Comparison of ENCODE assay signal across 22 mouse cellular contexts in genomic region chr5:97002937-97003336, GRCm38 (mm10). TPM values are rescaled to one million over a fixed set of nuclear protein-coding genes. Genes with fewer than 3 reads are reported as not detected.
A peak's percentile ranks its signal among the peaks of the same experiment; 100 is the strongest.
DNase-seq lines count a peak whose midpoint lies in the region; ATAC-seq and TF ChIP-seq lines count a peak whose summit lies in the region.
"Had no signal": no experiment of that assay in that cellular context is flagged by ENCODE, and none has a peak within 500 bp of the region (broad histone marks: within the 10 kb centered on the region; RNA-seq: fewer than 3 reads in every experiment).

No protein-coding gene starts in this region.

- peaks cover 27% of the 10 kb centered on the region for H3K4me1 ChIP-seq in forebrain, embryonic 10.5 days
- peaks cover 7% of the 10 kb centered on the region; the same call in 1 of the 2 replicates for H3K4me1 ChIP-seq in forebrain, embryonic 14.5 days (ENCODE audit: control insufficient read depth, insufficient read depth, low read length)
- H3K4me1 ChIP-seq in liver, embryonic 11.5 days (replicated peaks; ENCODE audit: control insufficient read depth, insufficient read depth, low read length), result peaks cover 74% of the 10 kb centered on the region
- H3K4me1 ChIP-seq in liver, embryonic 14.5 days (replicated peaks; ENCODE audit: control insufficient read depth in 2 of 2, insufficient read depth in 2 of 2, low read length in 1 of 2), result peaks cover 66 to 77% of the 10 kb centered on the region in 2 experiments

- TF ChIP-seq CTCF in liver, embryonic 14.5 days (IDR thresholded peaks at IDR 0.05; ENCODE audit: low read depth), result no peak

- peak; percentile 13 for DNase-seq in forebrain, embryonic 10.5 days (ENCODE audit: extremely low spot score, low spot score)
- no peak for DNase-seq in forebrain, embryonic 14.5 days (ENCODE audit: low spot score)
- no peak for DNase-seq in liver, embryonic 11.5 days (ENCODE audit: low spot score)
- no peak for DNase-seq in liver
- DNase-seq in liver, embryonic 14.5 days (ENCODE audit: low read depth in 3 of 3, low spot score in 3 of 3), result no peak
- DNase-seq in ovary, postnatal 14 days (ENCODE audit: low spot score), result no peak
- DNase-seq in neural tube, embryonic 10.5 days (ENCODE audit: extremely low spot score, low spot score), result no peak
- DNase-seq in adrenal gland, postnatal 10 days, result no peak
- DNase-seq: adrenal gland, postnatal 36 days; cerebellum, adult 11-12 months; cerebellum, postnatal 14 days; embryo, embryonic 11 days; gastrocnemius, postnatal 36 days; lung, embryonic 14.5 days; lung, postnatal 36 days; thymus, postnatal 25 days had no signal

- H3K9me3 ChIP-seq in forebrain, embryonic 10.5 days, result no peaks in the 10 kb centered on the region
- H3K9me3 ChIP-seq in forebrain, embryonic 14.5 days (replicated peaks; ENCODE audit: control insufficient read depth, low read length), result no peaks in the 10 kb centered on the region
- no peaks in the 10 kb centered on the region for H3K9me3 ChIP-seq in liver, embryonic 11.5 days (ENCODE audit: control insufficient read depth, low read length)
- H3K9me3 ChIP-seq in liver, embryonic 14.5 days (ENCODE audit: control insufficient read depth, low read length), result no peaks in the 10 kb centered on the region
- H3K9me3 ChIP-seq: embryonic facial prominence, embryonic 15.5 days; forebrain, embryonic 12.5 days; midbrain, embryonic 10.5 days had no signal

- H3K36me3 ChIP-seq in forebrain, embryonic 10.5 days (replicated peaks), result no peaks in the 10 kb centered on the region
- no peaks in the 10 kb centered on the region for H3K36me3 ChIP-seq in forebrain, embryonic 14.5 days (ENCODE audit: control insufficient read depth, insufficient read depth, low read length)
- H3K36me3 ChIP-seq in liver, embryonic 11.5 days (ENCODE audit: control insufficient read depth, insufficient read depth, low read length), result 0 out of 2 replicates have a peak, but pooled peaks cover 3% of the 10 kb centered on the region
- H3K36me3 ChIP-seq in liver, embryonic 14.5 days (replicated peaks; ENCODE audit: control insufficient read depth, insufficient read depth, low read depth), result peaks cover 29% of the 10 kb centered on the region
- H3K36me3 ChIP-seq: embryonic facial prominence, embryonic 15.5 days; forebrain, embryonic 12.5 days; midbrain, embryonic 10.5 days had no signal

- no peak overlapping the region for H3K27ac ChIP-seq in forebrain, embryonic 10.5 days
- H3K27ac ChIP-seq in forebrain, embryonic 14.5 days (ENCODE audit: low read depth, low read length), result no peak overlapping the region
- peak overlapping the region; percentile 36; the same call in 1 of the 2 replicates for H3K27ac ChIP-seq in liver, embryonic 11.5 days (ENCODE audit: low read depth, low read length)
- H3K27ac ChIP-seq in liver, embryonic 14.5 days, result peak overlapping the region; percentile 85
- H3K27ac ChIP-seq: embryonic facial prominence, embryonic 15.5 days; forebrain, embryonic 12.5 days; left cerebral cortex, adult 2 months; midbrain, embryonic 10.5 days had no signal

- no peak for TF ChIP-seq EP300 in liver, embryonic 14.5 days (IDR thresholded peaks at IDR 0.05; ENCODE audit: low read depth)

- H3K9ac ChIP-seq in forebrain, embryonic 14.5 days (ENCODE audit: low read length), result no peak overlapping the region
- H3K9ac ChIP-seq in liver, embryonic 11.5 days (ENCODE audit: low read depth, low read length), result 0 out of 2 replicates have a peak overlapping the region, but pooled peaks have one; percentile 16
- H3K9ac ChIP-seq in liver, embryonic 14.5 days (replicated peaks), result peak overlapping the region; percentile 95
- H3K9ac ChIP-seq: embryonic facial prominence, embryonic 15.5 days; forebrain, embryonic 12.5 days; lung, embryonic 14.5 days had no signal

- H3K4me2 ChIP-seq in forebrain, embryonic 14.5 days (ENCODE audit: low read length), result no peak overlapping the region
- H3K4me2 ChIP-seq in liver, embryonic 11.5 days, result peak overlapping the region; percentile 87
- H3K4me2 ChIP-seq in liver, embryonic 14.5 days (ENCODE audit: low read depth), result peak overlapping the region; percentile 85
- H3K4me2 ChIP-seq: embryonic facial prominence, embryonic 15.5 days; forebrain, embryonic 12.5 days; lung, embryonic 14.5 days had no signal

- H3K27me3 ChIP-seq in forebrain, embryonic 10.5 days (ENCODE audit: poor library complexity, severe bottlenecking), result no peaks in the 10 kb centered on the region
- H3K27me3 ChIP-seq in forebrain, embryonic 14.5 days (replicated peaks; ENCODE audit: control insufficient read depth, insufficient read depth, low read length), result no peaks in the 10 kb centered on the region
- H3K27me3 ChIP-seq in liver, embryonic 11.5 days (replicated peaks; ENCODE audit: control insufficient read depth, insufficient read depth, low read length), result no peaks in the 10 kb centered on the region
- H3K27me3 ChIP-seq in liver, embryonic 14.5 days (ENCODE audit: control insufficient read depth, insufficient read depth, low read length), result no peaks in the 10 kb centered on the region
- H3K27me3 ChIP-seq: CH12.LX; embryonic facial prominence, embryonic 15.5 days; forebrain, embryonic 12.5 days had no signal

- WGBS in forebrain, embryonic 10.5 days, result 90% methylated on average over 7 of the region's 7 CpGs
- WGBS in forebrain, embryonic 14.5 days, result 89% methylated on average over 7 of the region's 7 CpGs
- 70% methylated on average over 7 of the region's 7 CpGs for WGBS in liver, embryonic 11.5 days
- WGBS in liver, embryonic 14.5 days (ENCODE audit: insufficient replicate concordance), result 57% methylated on average over 7 of the region's 7 CpGs

- no peak overlapping the region for H3K4me3 ChIP-seq in forebrain, embryonic 10.5 days
- H3K4me3 ChIP-seq in forebrain, embryonic 14.5 days (ENCODE audit: low read depth, low read length), result no peak overlapping the region
- H3K4me3 ChIP-seq in liver, embryonic 11.5 days (ENCODE audit: low read depth, low read length), result peak overlapping the region; percentile 90; the same call in 1 of the 2 replicates
- peak overlapping the region; percentile 10 to 69; a peak in 3 of 4 replicates for H3K4me3 ChIP-seq in liver, embryonic 14.5 days (ENCODE audit: insufficient read depth in 1 of 2, low read depth in 2 of 2, low read length in 2 of 2)
- H3K4me3 ChIP-seq: embryonic facial prominence, embryonic 15.5 days; forebrain, embryonic 12.5 days; left cerebral cortex, adult 2 months; midbrain, embryonic 10.5 days had no signal

- ATAC-seq in forebrain, embryonic 14.5 days, result no peak
- ATAC-seq in liver, embryonic 11.5 days (replicated peaks; ENCODE audit: low FRiP score), result no peak
- no peak for ATAC-seq in liver, embryonic 14.5 days (ENCODE audit: insufficient read depth)
- ATAC-seq: hindbrain, embryonic 16.5 days had no signal

RNA-seq across cellular contexts. Expression of gene Bmp2k, which starts 5.4 kb away (rescaled TPM):
- polyA plus RNA-seq in forebrain, embryonic 10.5 days (2016; fragmentation: Nextera tagmentation; extraction: Ambion mirVana), result 8.7 and 8.8 TPM in 2 replicates
- polyA plus RNA-seq in forebrain, embryonic 14.5 days (2014; fragmentation: Nextera tagmentation; extraction: Ambion mirVana), result 7.1 and 8.1 TPM in 2 replicates
- polyA plus RNA-seq in liver, embryonic 11.5 days (2014; fragmentation: Nextera tagmentation; extraction: Ambion mirVana), result 31.1 and 34.5 TPM in 2 replicates
- 10.6 and 14.0 TPM in 2 replicates for polyA plus RNA-seq in liver, embryonic 14.5 days (2012; rRNA removed)
- polyA plus RNA-seq in liver, embryonic 14.5 days (2014; fragmentation: Nextera tagmentation; extraction: Ambion mirVana), result 30.2 and 34.3 TPM in 2 replicates
- 10 to 100 TPM; 22.3 to 24.7 TPM for total RNA-seq in adrenal gland, postnatal 10 days (2021)

Comparison
In these comparisons a context has a peak if more than half of its experiments do, and no peak if none do; other contexts are left out.
1. H3K27ac ChIP-seq: peak in liver, embryonic 11.5 days (single experiment) and liver, embryonic 14.5 days (single experiment); none in forebrain, embryonic 10.5 days (single experiment) and forebrain, embryonic 14.5 days (single experiment).
2. H3K4me3 ChIP-seq: peak in liver, embryonic 11.5 days (single experiment) and liver, embryonic 14.5 days (2 of 2); none in forebrain, embryonic 10.5 days (single experiment) and forebrain, embryonic 14.5 days (single experiment).